24 mouse cellular contexts compared by ENCODE assay signal in the genomic region with DNA sequence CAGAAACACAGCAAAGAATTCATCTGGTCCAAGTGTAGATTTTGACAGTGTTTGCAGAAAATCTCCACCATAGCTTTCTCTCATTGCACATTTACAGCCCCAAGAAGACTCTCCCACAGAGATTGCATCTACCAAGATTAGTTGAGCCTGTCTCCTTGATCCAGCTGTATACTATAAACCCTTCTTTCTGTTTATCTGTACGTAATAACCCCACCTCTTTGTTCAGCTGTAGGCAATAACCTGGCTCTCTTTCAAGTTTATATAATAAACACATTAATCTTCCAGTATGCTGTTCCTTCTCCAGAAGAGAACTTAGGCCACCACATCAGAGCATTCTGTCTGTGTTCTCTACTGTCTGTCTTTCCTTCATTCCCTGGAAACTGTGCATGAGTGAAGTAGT.
"Had no signal": no experiment of that assay in that cellular context is flagged by ENCODE, and none has a peak within 500 bp of the region (broad histone marks: within the 10 kb centered on the region; RNA-seq: fewer than 3 reads in every experiment).

No protein-coding gene starts in this region.

- H3K27me3 ChIP-seq: heart, embryonic 13.5 days; heart, embryonic 15.5 days; hindbrain, embryonic 13.5 days; hindbrain, embryonic 15.5 days; kidney, embryonic 15.5 days; limb, embryonic 12.5 days had no signal

- H3K9me3 ChIP-seq: heart, embryonic 13.5 days; heart, embryonic 15.5 days; hindbrain, embryonic 13.5 days; hindbrain, embryonic 15.5 days; kidney, embryonic 15.5 days; limb, embryonic 10.5 days; limb, embryonic 12.5 days had no signal

- ATAC-seq: forebrain, postnatal 0 days; hindbrain, postnatal 0 days had no signal

- H3K4me2 ChIP-seq: heart, embryonic 11.5 days; heart, embryonic 13.5 days; heart, embryonic 15.5 days; hindbrain, embryonic 13.5 days; hindbrain, embryonic 15.5 days; kidney, embryonic 15.5 days; limb, embryonic 12.5 days had no signal

- H3K4me1 ChIP-seq: heart, embryonic 13.5 days; heart, embryonic 15.5 days; hindbrain, embryonic 13.5 days; hindbrain, embryonic 15.5 days; kidney, embryonic 15.5 days; limb, embryonic 12.5 days had no signal

- H3K36me3 ChIP-seq: heart, embryonic 13.5 days; heart, embryonic 15.5 days; hindbrain, embryonic 13.5 days; hindbrain, embryonic 15.5 days; kidney, embryonic 15.5 days; limb, embryonic 10.5 days; limb, embryonic 12.5 days had no signal

- DNase-seq: forebrain, postnatal 0 days; gastrocnemius, postnatal 14 days; gastrocnemius, postnatal 36 days; heart, adult 11 months; heart, adult 2 months; heart, postnatal 14 days; heart, postnatal 36 days; kidney, adult 11 months; kidney, adult 2 months; kidney, adult 9 months; kidney, postnatal 14 days; kidney, postnatal 36 days; liver had no signal

- H3K9ac ChIP-seq: forebrain, postnatal 0 days; heart, embryonic 13.5 days; heart, embryonic 15.5 days; hindbrain, embryonic 13.5 days; hindbrain, embryonic 15.5 days; kidney, embryonic 15.5 days; limb, embryonic 12.5 days had no signal

- H3K4me3 ChIP-seq: heart, adult 2 months; heart, embryonic 13.5 days; heart, embryonic 15.5 days; hindbrain, embryonic 13.5 days; hindbrain, embryonic 15.5 days; kidney, embryonic 15.5 days; left cerebral cortex, adult 2 months; limb, embryonic 10.5 days; limb, embryonic 12.5 days had no signal

- H3K27ac ChIP-seq: heart, adult 2 months; heart, embryonic 13.5 days; heart, embryonic 15.5 days; hindbrain, embryonic 13.5 days; hindbrain, embryonic 15.5 days; hindbrain, postnatal 0 days; kidney, embryonic 15.5 days; kidney, postnatal 0 days; left cerebral cortex, adult 2 months; limb, embryonic 10.5 days; limb, embryonic 12.5 days had no signal
